Mouse (Mus musculus) cerebellum, adult 9-10 months (tissue): ENCODE measurements at regions not wholly inside any gene's neighbourhood (a gene's known extent, or its start where the extent isn't known, plus 50 kb on each side); places are given as distances from the start of the nearest gene placed in this dataset.
A peak's percentile ranks its signal among the peaks of the same experiment; 100 is the strongest.

ENCODE experiments used
- DNase-seq: peaks from one replicate; pipeline ENCODE4 v3.0.0; 2022

DNA sequence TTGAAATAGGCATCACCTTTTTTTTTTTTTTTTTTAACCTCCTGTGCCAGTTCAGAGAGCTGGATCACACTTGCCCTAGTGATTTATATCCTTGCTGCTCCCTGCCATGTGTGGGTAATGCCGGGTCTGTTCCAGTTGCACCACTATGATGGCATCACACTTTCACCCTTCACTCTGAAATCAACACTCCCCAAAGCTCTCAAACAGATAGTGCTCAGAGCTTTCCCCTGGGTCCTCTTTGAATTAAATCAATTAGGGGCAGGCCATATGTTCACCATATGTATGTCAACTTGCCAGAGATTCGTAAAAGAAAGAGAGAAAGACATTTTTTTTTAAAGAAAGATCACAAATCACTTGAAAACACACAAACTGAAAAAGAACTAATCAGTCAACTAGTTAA lies 236.8 kb downstream of the Ndfip2 start:
- DNase-seq = no peak

DNA sequence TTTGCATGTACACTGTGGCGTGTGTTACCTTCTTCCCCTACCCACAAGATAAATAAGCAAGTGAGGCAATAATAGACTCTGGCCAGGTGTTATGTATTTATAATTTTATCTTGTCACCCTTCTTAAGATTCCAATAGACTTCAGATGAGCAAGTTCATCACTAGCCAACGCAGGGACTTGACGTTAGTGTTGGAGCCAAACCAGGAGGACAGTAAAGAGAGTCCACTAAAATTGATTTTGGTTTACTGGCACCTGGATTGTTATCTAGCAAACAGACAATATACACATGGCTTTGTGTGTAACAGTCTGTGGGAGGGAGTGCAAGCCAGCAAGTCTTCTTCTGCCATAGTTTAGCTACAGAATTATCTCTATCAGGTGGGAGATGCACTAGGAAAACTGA lies 236.0 kb downstream of the Ndfip2 start:
- DNase-seq = no peak

DNA sequence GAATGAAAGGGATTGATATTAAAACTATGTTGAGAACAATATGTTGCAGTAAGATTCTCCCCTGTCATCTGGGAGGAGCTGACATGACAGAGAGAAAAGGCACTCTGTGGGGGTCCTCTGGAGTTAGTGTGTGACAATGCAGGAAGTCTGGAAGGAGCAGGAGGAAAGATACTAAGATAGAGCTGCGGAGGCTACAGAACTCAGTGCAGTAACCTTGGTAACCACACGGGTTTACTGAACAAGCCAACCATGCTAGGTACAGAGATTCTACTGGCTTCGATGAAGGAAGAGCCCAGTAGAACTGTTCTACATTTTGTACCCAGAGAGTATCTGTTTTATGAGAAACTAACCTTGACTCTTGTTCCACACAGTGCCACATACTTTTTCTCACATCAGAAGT lies 231.8 kb downstream of the Ndfip2 start:
- DNase-seq = no peak

DNA sequence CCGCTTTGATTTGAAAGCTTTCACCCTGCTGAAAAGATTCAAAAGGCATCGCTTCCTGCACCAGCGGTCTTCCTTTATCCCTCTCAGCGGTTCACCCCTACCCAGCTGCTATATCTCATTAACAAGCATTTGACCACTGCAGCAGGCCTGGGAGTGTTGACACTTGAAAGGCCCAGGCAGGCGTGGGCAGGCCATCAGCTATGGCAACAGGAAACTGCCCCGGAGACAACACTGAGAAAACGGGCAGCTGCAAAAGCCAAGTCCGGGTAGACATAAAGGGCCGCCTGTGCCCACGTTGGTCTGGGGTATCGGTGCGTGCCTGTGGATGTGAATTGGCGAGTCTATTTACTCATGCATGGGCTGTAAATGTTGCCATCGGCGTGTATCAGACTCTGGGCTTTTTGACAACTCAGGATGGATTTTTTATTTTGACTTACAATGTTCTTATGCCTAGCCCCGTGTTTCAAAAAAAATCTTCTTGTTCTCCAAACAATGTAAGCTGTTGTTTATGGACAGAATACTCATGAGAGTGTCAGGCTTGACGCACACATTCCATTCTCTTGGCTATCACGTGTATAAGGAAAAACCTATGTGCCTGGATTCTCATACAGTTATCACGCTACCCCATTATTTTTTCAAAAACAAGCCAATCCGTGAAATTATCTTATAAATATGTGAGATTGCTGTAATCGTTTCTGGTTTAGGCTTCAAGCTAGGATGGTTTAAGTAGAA lies 225.1 kb downstream of the Ndfip2 start:
- no peak for DNase-seq

DNA sequence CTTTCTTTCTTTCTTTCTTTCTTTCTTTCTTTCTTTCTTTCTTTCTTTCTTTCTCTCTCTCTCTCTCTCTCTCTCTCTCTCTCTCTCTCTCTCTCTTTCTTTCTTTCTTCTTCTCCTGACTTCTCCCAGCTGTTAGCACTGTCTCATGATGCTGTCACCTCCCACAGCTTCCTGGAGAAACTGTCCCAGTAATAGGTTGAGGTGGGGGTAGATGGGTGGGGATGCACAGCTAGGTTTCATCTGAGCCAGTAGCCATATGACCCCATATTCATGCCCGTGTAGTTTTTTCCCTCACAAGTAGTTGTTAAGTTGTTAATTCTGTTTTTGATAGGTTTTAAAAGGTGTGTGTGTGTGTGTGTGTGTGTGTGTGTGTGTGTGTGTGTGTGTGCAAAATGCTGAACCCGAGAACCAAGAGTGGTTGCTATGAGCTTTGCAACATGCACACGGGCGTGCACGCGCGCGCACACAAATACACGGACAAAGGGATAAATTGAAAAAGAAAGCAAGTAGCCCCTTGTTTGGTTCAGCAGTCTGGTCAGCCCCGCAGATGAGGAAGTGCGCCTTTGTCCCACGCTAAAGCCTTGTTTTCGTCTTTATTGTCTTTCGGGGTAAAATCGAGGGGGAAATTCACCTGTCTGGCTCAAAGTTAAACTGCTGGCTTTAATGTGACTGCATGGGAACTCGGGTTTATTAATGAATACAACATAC lies 224.4 kb downstream of the Ndfip2 start:
- no peak for DNase-seq

DNA sequence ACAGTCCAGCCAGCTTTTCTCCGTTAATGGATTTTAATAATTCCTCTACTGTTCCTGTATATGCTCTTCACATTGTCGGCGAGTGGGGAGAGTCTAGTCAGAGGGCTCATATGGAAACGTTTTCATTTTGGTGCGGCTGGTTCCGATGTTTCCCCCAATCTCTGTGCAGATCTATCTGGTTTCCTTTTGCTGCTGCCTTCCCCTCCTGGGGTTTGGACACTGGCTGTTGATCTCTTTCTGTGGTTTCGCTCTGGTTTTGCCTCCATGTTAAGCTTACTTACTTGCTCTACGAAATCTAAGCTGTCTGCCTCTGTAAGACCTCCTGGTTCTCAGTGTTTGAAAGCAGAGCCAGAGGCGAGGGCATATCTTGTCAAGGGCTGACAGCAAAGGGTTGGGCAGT lies 221.7 kb downstream of the Ndfip2 start:
- DNase-seq = no peak

DNA sequence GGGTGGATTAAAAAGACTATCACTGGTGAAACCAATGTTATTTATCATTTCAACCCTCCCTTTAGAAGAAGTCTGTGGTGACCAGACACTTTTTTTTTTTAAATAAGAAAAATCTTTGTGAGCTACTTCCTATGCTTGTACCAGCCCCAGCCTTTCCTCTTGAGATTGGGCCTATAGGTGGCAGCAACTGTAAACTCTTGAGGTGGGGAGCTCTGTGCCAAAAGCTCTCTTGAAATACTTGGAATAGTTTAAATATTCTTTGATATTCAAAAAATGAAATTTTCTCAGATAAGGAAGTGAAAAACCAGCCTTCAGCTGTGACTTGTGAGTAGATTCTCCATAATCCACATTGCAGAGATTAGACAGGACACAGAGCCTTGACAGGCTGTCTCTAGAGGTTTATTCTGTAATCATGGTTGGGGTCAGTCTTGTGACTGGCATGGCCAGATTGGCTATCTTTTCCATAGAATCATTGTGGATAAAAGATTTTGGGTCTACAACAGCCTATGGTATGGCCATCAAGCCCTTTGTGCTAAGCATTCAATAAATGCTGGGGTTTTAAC lies 216.7 kb downstream of the Ndfip2 start:
- DNase-seq = peak; percentile 51

DNA sequence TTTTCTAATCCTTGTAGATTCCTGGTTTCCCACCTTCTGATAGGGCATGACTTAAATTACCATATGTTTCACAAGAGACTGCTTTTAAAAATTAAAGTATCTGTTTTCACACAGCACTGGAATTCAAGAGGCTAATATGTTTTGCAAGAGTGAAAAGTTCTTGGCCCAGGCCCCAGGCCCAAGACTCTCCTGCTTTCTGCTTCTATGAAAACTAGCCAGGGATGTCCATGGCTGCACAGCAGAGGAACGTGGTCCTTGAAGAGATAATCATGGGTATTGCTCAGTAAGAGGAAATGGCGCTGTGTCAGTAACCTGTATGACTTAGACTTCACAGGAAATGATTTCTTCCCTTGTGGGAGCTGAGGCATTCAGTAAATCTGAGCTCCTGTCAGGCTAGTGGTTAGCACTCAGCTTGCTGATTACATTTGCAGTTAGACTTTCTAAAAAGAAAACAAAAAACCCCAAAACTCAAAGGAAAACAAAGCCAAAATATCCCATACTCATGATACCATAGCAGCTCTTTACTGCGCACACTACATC lies 190.6 kb downstream of the Ndfip2 start:
- DNase-seq = no peak

DNA sequence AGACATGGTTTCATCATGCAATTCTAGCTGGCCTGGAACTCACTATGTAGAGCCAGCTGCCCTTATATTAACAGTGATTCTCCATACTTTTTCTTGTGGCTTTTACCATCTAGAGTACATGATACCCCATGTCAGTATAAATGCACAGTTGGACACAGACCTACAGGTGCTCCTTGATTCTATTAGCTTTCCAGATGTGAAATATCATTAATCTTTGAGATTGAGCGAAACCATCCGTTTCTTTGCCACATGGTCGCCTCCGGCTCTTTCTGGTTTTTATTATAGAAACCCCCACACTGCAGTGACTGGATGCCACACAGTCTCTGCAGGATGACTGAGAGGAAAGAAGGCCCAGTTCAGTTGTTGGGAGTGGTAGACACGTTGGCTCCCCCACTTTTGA lies 188.7 kb downstream of the Ndfip2 start:
- no peak for DNase-seq

DNA sequence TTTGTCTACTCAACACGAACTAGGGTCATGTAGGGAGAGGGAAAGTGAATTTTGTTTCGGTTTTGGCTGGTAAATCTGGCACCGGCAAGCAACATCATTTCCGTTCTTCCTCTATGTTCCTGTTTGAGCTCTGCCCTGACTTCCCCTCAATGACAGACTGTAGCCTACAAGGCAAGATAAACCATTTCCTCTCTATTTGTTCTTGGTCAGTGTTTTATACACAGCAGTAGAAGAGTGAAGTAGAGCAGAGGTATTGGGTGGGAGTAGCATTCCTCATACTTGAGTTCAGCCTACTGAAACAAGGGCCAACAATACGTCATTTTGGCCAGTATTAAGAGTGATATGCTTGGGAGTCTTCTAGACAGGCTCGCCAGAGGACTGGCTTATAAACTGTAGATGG lies 177.0 kb downstream of the Ndfip2 start:
- DNase-seq = no peak

DNA sequence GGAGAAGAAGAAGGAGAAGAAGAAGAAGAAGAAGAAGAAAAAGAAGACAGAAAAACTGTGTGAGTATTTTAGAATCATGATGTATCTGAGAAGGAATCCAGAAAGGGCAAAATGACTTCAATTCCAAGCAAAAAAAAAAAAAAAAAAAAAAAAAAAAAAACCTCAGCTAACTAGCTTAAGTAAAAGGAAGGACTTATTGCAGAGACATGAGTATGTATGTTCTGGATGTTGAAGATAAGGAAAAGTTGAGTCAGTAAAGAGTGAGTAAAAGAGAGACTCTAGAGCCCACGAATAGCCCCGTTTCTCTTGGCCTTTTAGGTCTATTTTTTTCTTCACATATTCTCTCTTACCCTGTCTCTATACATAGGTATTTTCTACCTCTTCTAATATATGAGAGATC lies 175.1 kb downstream of the Ndfip2 start:
- no peak for DNase-seq

DNA sequence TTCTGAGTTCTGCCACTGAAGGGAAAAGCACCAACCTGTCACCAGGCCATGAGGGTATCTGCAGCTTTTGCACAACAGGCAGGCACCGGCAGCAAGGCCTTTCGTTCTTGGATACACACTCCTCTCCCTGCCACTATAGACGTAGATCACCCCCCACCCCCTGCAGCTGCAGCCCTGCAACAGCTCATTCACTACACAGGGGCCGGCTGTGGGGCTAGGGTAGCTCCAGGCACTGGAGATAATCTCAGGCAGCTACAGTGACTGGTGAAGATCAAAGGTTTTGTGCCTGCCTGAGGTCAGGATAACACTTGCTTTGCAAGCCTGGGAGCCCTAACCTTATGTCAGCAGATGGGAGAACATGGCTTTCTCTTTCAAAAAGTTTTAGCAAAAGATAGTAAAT lies 174.3 kb downstream of the Ndfip2 start:
- DNase-seq = no peak

DNA sequence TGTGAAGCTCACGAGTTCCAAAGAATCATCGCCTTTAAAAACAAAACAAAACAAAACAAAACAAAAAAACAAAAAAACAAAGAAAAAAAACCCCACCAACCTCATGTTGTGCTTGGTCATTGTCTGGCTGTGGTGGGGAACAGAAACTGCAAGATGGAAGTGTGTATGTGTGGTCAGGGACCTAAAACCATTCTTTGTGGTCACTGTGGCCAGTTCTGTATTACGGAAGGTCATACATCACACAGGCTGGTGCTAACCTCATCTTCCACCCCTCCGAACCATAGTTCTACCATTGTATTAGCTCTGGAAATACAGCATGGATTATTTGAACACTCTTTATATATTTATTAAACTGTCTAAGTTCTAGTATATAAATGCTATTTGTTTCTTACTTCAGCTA lies 173.2 kb downstream of the Ndfip2 start:
- no peak for DNase-seq

DNA sequence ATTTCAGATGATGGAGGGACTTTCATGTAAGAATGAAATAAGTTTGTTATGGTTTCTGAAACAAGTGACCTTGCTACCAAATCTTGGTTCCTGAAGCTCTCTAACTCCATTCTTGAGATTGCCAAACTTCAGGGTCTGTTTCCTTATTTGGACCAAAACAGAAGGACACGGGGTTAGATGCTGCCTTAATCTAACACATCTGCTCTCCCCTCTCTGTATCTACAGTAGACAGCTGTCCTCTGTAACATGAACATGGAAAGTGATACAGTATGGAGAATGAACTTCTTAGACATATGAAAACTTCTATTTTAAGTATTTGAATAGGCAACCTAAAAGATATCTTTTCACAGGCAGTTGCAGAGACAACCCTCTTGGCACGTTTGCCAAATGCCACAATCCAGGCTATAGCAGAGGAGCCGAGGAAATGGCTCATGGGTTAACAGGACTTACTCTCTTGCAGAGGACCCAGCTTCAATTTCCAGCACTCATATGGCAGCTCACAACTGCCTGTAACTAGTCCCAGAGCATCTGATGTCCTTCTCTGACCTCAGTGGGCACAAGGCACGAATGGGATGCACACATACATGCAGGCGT lies 171.4 kb downstream of the Ndfip2 start:
- DNase-seq = no peak

DNA sequence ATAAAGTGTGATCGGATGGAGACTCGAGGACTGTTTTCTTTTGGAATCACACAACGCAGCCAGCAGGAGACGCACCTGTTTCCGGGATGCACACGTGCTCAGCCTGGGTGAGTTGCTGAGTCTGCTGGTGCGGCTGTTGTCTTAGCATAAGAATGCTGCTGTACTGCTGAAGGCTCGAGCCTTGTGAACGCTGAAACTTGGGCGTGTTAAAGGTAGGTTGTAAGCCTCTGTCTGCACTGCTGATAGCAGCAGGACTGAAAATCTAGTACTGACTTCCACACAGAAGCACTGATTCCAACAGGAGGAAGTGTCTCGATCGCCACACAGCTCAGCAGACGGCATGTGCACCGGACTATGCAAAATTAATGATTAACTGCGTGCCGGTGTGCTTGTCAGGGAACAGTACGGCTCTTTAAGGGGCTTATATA lies 169.1 kb downstream of the Ndfip2 start:
- peak; percentile 5 for DNase-seq

DNA sequence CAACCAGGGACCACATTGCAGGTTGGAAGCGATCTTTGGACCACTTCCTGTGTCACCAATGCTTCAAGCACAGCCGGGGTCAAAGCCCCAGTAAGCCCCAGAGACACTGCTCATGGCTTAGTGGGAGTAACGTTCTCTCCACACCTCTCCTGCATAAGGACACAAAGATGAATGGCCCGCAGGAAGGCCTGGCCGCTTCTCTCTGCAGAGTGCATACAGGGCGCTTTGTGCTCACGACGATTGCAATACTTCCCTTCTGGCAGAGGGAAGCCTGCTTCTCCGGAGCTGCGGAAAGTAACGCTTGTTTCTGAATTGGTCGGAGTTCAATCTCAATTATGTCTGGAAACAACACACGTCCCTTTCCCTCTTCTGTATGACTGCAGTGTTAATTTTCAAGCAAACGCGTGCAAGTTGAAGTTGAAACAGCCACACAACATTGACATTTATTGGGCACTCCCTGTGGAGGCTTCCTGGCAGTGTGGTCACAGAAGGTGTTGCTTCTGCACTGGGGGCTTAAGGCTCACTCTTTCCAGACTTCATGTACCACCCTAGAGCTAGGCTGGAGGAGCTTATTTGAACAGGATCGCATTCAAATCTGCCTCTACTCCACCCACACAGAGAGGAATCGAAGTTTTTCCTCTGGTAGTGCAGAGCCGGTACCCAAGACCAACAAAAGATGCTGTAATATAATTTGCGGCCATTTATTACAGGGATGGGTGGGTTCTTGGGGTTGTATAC lies 168.4 kb downstream of the Ndfip2 start:
- DNase-seq = no peak

DNA sequence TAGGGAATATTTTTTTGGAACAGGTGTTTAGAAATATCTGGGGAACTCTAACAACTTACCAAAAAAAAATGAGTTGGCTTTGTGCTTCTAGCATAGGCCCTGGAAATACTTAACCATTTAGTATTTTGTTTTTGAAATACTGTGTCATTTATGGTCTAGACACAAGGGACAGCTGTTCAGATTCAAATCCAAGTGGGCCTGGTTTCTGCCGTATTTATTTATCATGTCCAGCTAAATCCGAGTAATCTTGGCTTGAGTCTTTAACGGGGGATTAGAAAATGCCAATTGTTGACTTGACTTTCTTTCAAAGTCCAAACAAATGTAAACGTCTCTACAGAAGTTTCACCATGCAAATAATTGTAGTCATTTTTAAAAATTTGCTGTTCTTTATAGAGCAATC lies 159.6 kb downstream of the Ndfip2 start:
- no peak for DNase-seq

DNA sequence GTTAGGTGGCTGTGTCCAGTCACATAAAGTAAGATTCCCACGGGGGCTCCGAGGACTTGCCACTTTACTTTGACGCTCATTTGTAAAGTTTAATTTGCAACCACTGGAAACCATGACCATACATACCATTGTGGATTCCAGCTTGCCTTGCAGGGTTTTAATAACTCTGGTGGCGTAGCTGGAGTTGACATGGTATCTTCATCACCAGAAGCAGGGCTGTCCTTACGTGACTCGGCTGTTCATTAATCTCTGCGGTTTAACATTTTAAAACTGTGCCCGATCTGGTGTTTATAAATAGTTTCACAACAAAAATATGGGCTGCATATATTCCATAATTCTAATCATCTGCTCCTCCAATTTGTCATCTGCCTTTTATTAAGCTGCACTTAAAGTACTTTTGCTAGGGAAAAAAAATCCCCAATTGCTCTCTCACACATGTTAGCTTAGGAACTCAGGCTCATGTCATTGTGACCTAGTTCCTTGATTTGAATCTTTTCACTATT lies 159.1 kb downstream of the Ndfip2 start:
- no peak for DNase-seq

DNA sequence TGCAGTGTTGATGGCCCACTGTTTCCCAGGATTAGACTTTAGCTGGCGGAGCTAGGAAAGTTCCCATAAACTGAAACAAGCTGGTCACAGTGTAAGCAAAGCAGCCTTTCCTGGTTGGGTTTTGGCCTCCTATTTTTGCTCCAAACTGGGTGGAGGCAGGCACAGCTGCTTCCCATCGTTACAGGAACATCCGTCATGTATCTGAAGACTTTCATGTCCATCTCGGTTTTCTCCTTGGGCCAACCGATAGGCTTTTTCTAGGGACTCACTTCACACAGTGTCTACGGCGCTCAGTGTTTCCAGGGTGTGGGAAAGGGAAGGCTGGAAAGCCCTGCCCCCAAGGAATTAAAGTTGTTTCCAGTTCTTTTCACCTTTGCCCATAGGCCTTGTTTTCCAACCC lies 158.6 kb downstream of the Ndfip2 start:
- no peak for DNase-seq

DNA sequence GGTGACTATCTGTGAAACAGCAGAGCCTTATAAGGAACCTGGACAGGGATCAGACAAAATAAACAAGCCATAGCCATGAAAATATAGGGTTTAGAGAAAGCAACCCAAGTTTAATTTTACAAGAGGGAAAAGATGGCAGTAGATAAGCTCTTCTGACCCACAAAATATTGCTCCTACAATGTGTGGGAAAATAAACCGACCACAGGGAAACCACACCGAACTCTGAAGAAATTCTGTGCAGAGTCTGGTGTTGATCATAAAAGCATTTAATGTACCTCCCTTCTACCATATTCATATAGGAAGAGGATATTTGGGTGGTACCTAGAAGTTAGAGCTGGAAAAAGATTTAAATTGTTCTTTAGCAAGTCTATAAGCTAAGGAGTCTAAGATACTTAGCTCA lies 146.3 kb downstream of the Ndfip2 start:
- no peak for DNase-seq

DNA sequence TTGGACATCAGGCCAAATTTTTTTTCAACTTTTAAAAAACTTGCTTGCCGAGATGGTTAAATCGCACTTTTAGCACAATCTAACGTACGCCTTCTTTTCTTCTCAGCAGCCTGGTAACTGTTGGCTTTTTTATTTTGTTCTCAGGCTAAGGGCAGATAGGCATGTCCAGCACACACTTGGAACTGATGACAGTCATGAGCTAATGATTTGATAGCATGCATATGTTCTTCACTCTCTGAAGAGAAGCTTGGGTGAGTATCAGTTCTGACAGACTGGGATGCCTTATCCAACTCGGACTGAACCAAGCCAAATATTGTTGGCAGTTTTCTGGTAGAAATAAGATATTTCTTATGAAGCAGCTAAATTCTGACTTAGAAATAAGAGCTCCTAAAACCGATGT lies 145.9 kb downstream of the Ndfip2 start:
- no peak for DNase-seq

DNA sequence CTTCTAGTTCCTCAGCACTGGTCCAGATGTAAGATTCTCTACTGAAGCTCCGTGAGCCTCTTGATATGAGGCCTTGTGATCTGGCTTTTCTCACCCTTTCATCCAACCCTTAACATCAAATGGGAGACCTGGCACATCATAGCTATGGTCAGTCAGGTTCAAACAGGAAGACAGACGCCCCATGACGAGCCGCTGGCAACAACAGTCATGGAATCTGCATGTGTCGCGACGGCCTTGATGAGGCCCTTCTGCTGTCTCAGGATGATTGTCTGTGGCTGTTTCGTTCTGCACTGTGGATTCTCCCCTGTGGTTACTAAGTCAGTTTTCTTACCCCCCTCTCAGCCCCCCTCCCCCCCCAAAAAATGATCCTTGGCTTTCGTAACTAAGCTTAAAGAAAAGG lies 144.9 kb downstream of the Ndfip2 start:
- DNase-seq = no peak

DNA sequence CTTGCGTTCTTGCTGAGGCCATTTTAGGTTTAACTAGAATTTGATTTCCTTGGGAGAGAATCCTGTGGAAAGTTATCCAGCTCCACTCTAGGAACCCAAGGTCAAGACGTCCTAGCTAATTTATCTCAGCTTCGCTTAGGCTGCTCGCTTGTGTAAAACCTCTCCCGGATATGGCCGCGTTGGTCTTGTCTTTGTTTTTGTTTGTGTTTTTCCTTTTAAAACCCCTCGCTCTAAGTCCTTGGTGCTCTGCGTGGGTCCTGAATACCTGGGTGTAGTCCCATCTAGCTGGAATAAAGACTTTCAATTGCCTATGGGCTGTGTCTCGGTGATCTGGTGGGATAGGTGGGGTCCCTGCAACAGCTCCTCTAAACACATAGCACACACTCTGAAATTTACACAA lies 144.2 kb downstream of the Ndfip2 start:
- no peak for DNase-seq
